Mouse (Mus musculus): Measurements from ENCODE around the gene Sorcs3.
A peak's percentile ranks its signal among the peaks of the same experiment; 100 is the strongest.

GRCm38 (mm10) chr19:48331640-48332039 lies 125.8 kb downstream of the Sorcs3 start:
- TF ChIP-seq CTCF (conservative IDR thresholded peaks at IDR 0.05; ENCODE audit: insufficient read depth, insufficient read length, low read depth, low read length) (peak; percentile 18; the same call in 1 of the 2 replicates), POLR2A (IDR thresholded peaks at IDR 0.05; ENCODE audit: low read depth, low read length) (no peak)
